Mouse (Mus musculus) lung, postnatal 0 days (tissue): ENCODE measurements around the gene Zfp740. TPM values are rescaled to one million over a fixed set of nuclear protein-coding genes. Genes with fewer than 3 reads are reported as not detected.

ENCODE experiments used
- ATAC-seq: fragments of 200-750 bp; cut with Nextera tagmentation; 2 replicates; pipeline ENCODE4 v1.8.0; 2017; ENCODE audit warnings: moderate library complexity
- DNase-seq: peaks from one replicate; pipeline ENCODE4 v3.0.0-alpha.2; 2016; ENCODE audit warnings: low spot score
- H3K27ac ChIP-seq: fragments of 300-500 bp; sonication (generic); 2 replicates; pipeline ENCODE4 v1.5.1; 2014; ENCODE audit warnings: antibody characterized with exemption, mild to moderate bottlenecking, low read length, mixed read lengths
- H3K27me3 ChIP-seq: fragments of 300-500 bp; sonication (generic); replicated peaks from 2 replicates; pipeline ENCODE4 v1.6.1; 2014; ENCODE audit warnings: low read length, mixed read lengths; ENCODE audit not compliant: insufficient read depth
- H3K36me3 ChIP-seq: fragments of 300-500 bp; sonication (generic); 2 replicates; pipeline ENCODE4 v1.6.1; 2014; ENCODE audit warnings: low read length, mixed read lengths; ENCODE audit not compliant: insufficient read depth
- H3K4me1 ChIP-seq: fragments of 300-500 bp; sonication (generic); 2 replicates; pipeline ENCODE4 v1.6.1; 2014; ENCODE audit warnings: antibody characterized with exemption, low read depth, low read length, mixed read lengths; ENCODE audit not compliant: insufficient read depth
- H3K4me2 ChIP-seq: fragments of 300-500 bp; sonication (generic); replicated peaks from 2 replicates; pipeline ENCODE4 v1.6.1; 2014; ENCODE audit warnings: low read depth, mild to moderate bottlenecking, low read length, moderate library complexity, mixed read lengths
- H3K4me3 ChIP-seq: fragments of 300-500 bp; sonication (generic); 2 replicates; pipeline ENCODE4 v1.5.1; 2014; ENCODE audit warnings: low read depth, low read length
- H3K9ac ChIP-seq: fragments of 300-500 bp; sonication (generic); replicated peaks from 2 replicates; pipeline ENCODE4 v1.6.1; 2014; ENCODE audit warnings: low read depth, mild to moderate bottlenecking
- H3K9me3 ChIP-seq: fragments of 300-500 bp; sonication (generic); 2 replicates; pipeline ENCODE4 v1.6.1; 2016; ENCODE audit warnings: low read length, mixed read lengths
- CTCF ChIP-seq: IDR thresholded peaks from 2 replicates; pipeline ENCODE4 v1.5.1; 2016; ENCODE audit warnings: antibody characterized with exemption, mild to moderate bottlenecking
- EP300 ChIP-seq: IDR thresholded peaks from 2 replicates; pipeline ENCODE4 v1.6.1; 2016; ENCODE audit warnings: antibody characterized with exemption, mild to moderate bottlenecking, control low read depth
- WGBS: fragments of 180-500 bp; shearing (Covaris S2); extraction: QIAGEN DNeasy Blood & Tissue Kit; methylation state at CpG from one replicate; pipeline ENCODE4 v1.1.7; 2014; 5-methylcytosine and 5-hydroxymethylcytosine counted together
- polyA plus RNA-seq: library from polyadenylated mRNA; unstranded; fragments of >200 nt; fragmentation: Nextera tagmentation; extraction: Ambion mirVana; gene quantifications from 2 replicates; pipeline ENCODE4 v1.2.1, GENCODE M21; 2015

Gene Zfp740
- polyA plus RNA-seq, 1 experiment from 2014 or later, result 31.9 TPM

- 75% methylated on average over 17 of the region's 17 CpGs for WGBS
- no peak for ATAC-seq
- H3K4me3 ChIP-seq, result no peak overlapping the region
Measured at GRCm38 (mm10) chr15:102230408-102231321, 27.6 kb downstream of the Zfp740 start.

GRCm38 (mm10) chr15:102231748-102232147 lies 28.7 kb downstream of the Zfp740 start, which contains the start of gene Itgb7:
Gene Itgb7 (minus strand): TSS chr15:102231944.
- 0 out of 2 replicates have a peak, but pooled peaks cover 6% of the 10 kb centered on the region for H3K36me3 ChIP-seq
- no peaks in the 10 kb centered on the region for H3K9me3 ChIP-seq
- no peak within 1 kb of the TSS for H3K4me3 ChIP-seq
- DNase-seq (no peak), ATAC-seq (peak; percentile 8; the same call in 1 of the 2 replicates)
- H3K27ac ChIP-seq, result no peak within 1 kb of the TSS
- H3K9ac ChIP-seq, result no peak within 1 kb of the TSS
- no peak for TF ChIP-seq EP300
- no peak for TF ChIP-seq CTCF
- WGBS, result 36% methylated on average over 6 of the region's 6 CpGs
- no peak within 1 kb of the TSS for H3K4me2 ChIP-seq
- H3K4me1 ChIP-seq, result peaks cover 5% of the 10 kb centered on the region; the same call in 1 of the 2 replicates
- no peaks in the 10 kb centered on the region for H3K27me3 ChIP-seq

More at GRCm38 (mm10) chr15:102230408-102231321, 27.6 kb downstream of the Zfp740 start:
- no peak overlapping the region for H3K27ac ChIP-seq
- H3K36me3 ChIP-seq, result no peaks in the 10 kb centered on the region
- no peaks in the 10 kb centered on the region for H3K9me3 ChIP-seq
- peaks cover 4% of the 10 kb centered on the region; the same call in 1 of the 2 replicates for H3K4me1 ChIP-seq
- TF ChIP-seq EP300 (no peak), CTCF (0 out of 2 replicates have a peak, but pooled peaks have one; percentile 2)
- H3K27me3 ChIP-seq, result no peaks in the 10 kb centered on the region
- H3K9ac ChIP-seq, result no peak overlapping the region
- no peak overlapping the region for H3K4me2 ChIP-seq
- no peak for DNase-seq

GRCm38 (mm10) chr15:102232764-102233163 lies 29.7 kb downstream of the Zfp740 start:
- H3K9me3 ChIP-seq, result no peaks in the 10 kb centered on the region
- H3K4me1 ChIP-seq, result peaks cover 5% of the 10 kb centered on the region; the same call in 1 of the 2 replicates
- peak; percentile 50 for DNase-seq
- no peak overlapping the region for H3K27ac ChIP-seq
- 70% methylated on average over 7 of the region's 7 CpGs for WGBS
- TF ChIP-seq EP300, result no peak
- TF ChIP-seq CTCF, result no peak
- no peak overlapping the region for H3K4me2 ChIP-seq
- H3K36me3 ChIP-seq, result 0 out of 2 replicates have a peak, but pooled peaks cover 6% of the 10 kb centered on the region
- H3K4me3 ChIP-seq, result no peak overlapping the region
- no peaks in the 10 kb centered on the region for H3K27me3 ChIP-seq
- no peak overlapping the region for H3K9ac ChIP-seq
- no peak for ATAC-seq

DNA sequence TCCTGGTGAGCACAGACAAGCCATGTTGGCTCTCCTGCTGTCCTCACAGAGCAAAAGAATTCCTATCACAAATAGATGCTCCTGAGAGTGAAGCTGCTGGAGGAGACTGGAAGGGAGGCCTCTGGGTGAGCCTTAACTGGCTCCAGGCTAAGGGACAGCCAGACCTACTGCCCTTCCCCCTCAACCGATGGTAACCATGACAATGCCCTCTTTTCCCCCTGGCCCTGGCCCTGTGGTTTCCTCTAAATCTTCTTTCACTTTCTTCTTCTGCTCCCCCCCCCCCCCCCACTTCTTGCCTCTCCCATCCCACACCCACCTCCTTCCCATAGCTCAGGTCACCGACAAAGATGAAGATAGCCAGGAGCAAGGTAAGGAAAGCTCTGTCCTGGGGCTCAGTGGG lies 30.8 kb downstream of the Zfp740 start:
- Histone ChIP-seq H3K9me3 (no peaks in the 10 kb centered on the region), H3K9ac (no peak overlapping the region), H3K27me3 (no peaks in the 10 kb centered on the region), H3K4me2 (no peak overlapping the region), H3K4me1 (peaks cover 5% of the 10 kb centered on the region; the same call in 1 of the 2 replicates), H3K27ac (no peak overlapping the region), H3K4me3 (no peak overlapping the region), H3K36me3 (peaks cover 12% of the 10 kb centered on the region; the same call in 1 of the 2 replicates)
- TF ChIP-seq CTCF (no peak), EP300 (no peak)
- WGBS, result 20% methylated on average over 2 of the region's 2 CpGs
- no peak for ATAC-seq
- DNase-seq, result no peak

DNA sequence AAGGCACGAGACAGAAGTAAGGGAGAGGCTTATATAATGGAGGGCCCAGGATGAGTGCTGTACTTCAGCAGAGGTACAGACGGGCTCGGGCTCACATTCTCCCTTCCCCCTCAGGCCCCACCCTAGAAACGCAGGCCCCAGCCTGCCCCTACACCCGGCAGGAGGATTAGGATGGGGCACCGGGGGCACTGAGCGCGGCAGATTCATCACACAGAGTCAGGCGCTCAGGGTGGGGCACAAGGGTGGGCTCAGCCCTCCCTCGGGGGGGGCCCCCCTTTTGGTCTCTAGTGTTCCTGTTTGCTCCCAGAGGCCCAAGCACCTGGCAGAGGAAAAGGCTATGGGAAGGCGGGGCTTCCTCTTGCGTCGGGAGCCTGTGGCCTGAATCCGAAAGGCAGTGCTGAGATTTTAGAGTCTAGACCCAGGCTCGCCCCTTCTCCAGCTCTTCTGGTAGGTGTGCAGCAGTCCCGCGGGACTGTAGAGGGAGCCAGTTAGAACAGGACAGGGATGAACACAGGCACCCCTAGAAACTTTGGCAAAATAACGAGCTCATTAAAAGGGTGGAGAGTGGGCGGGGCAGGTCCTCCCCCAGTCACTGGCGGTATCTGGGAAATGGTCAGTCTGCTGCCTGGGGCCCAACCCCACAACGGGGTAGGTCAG lies 32.5 kb downstream of the Zfp740 start:
- peak overlapping the region; percentile 82 for H3K27ac ChIP-seq
- ATAC-seq (peak; percentile 84), DNase-seq (peak; percentile 79)
- TF ChIP-seq EP300, result no peak
- TF ChIP-seq CTCF, result peak; percentile 24
- no peaks in the 10 kb centered on the region for H3K27me3 ChIP-seq
- peak overlapping the region; percentile 23; the same call in 1 of the 2 replicates for H3K9ac ChIP-seq
- 18% methylated on average over 19 of the region's 21 CpGs for WGBS
- peaks cover 9% of the 10 kb centered on the region for H3K4me1 ChIP-seq
- peaks cover 21% of the 10 kb centered on the region; the same call in 1 of the 2 replicates for H3K36me3 ChIP-seq
- H3K4me3 ChIP-seq, result no peak overlapping the region
- H3K4me2 ChIP-seq, result peak overlapping the region; percentile 35
- H3K9me3 ChIP-seq, result no peaks in the 10 kb centered on the region
